Mouse (Mus musculus) heart, embryonic 16.5 days (tissue): ENCODE data around the gene Gm49673. TPM values are rescaled to one million over a fixed set of nuclear protein-coding genes. Genes with fewer than 3 reads are reported as not detected.

ENCODE experiments used
- polyA plus RNA-seq: library from polyadenylated mRNA; unstranded; fragments of >200 nt; fragmentation: Nextera tagmentation; extraction: Ambion mirVana; gene quantifications from 2 replicates; pipeline ENCODE4 v1.2.1, GENCODE M21; 2015

Gm49673 gene
- polyA plus RNA-seq, 1 experiment from 2014 or later = not detected

Other genes with a start within 250 kb of the Gm49673 start
- gene Tagap, start 221.8 kb downstream of the Gm49673 start, polyA plus RNA-seq = 0.66 and 1.1 TPM in 2 replicates
- 72.6 and 82.6 TPM in 2 replicates for gene Rsph3a, start 202.2 kb downstream of the Gm49673 start, polyA plus RNA-seq
- gene Rnaset2a, start 309 bp upstream of the Gm49673 start, polyA plus RNA-seq = 31.0 and 33.9 TPM in 2 replicates
- 27.4 and 31.0 TPM in 2 replicates for gene Fgfr1op, start 17.7 kb upstream of the Gm49673 start, polyA plus RNA-seq
- gene Ccr6, start 88.3 kb upstream of the Gm49673 start, polyA plus RNA-seq = 0.46 and 0.64 TPM in 2 replicates
- gene Mpc1, start 135.1 kb upstream of the Gm49673 start, polyA plus RNA-seq = 335 and 353 TPM in 2 replicates
- gene Sft2d1, start 163.3 kb upstream of the Gm49673 start, polyA plus RNA-seq = 53.6 and 61.0 TPM in 2 replicates
- gene Prr18, start 189.7 kb upstream of the Gm49673 start, polyA plus RNA-seq = 0.21 and 0.30 TPM in 2 replicates
- gene T2, start 208.2 kb upstream of the Gm49673 start, polyA plus RNA-seq = 1.3 and 2.3 TPM in 2 replicates